Mouse (Mus musculus) urinary bladder, adult 2 months (tissue): ENCODE data around the gene Nmrk2. TPM values are rescaled to one million over a fixed set of nuclear protein-coding genes. Genes with fewer than 3 reads are reported as not detected.
"Not testable (repeated sequence)": the region's sequence is repeated elsewhere in the genome, so short reads cannot be mapped to it uniquely, and the experiment has no call there.

ENCODE experiments used
- DNase-seq: peaks from one replicate; pipeline ENCODE4 v3.0.0; 2022; ENCODE audit warnings: low spot score
- polyA plus RNA-seq: library from polyadenylated mRNA; depleted of rRNA; stranded (reverse); fragments of >200 nt; gene quantifications from 2 replicates; pipeline ENCODE4 v1.2.3, GENCODE M21; 2012

Nmrk2 gene
- polyA plus RNA-seq, 1 experiment, result not detected

DNA sequence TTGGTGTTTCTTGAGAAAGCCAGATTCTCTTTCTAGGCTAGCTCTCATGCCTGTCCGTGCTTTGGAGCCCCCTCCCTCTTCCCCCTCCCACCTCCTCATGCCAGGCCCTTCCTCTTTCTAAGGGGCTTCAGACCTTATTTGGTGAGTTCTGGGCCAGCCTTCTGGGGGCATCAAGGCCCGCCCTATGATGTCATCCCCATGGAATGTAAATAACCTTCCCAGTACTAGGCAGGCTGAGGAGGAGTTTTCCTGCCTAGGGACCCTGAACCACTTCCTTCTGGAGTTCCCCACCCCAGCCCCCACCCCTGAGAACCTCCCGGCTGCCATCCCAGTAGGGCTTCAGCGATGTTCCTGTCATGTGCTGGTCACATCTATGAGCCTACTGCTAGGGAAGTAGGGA is 17.1 kb downstream of the Nmrk2 start:
- no peak for DNase-seq

DNA sequence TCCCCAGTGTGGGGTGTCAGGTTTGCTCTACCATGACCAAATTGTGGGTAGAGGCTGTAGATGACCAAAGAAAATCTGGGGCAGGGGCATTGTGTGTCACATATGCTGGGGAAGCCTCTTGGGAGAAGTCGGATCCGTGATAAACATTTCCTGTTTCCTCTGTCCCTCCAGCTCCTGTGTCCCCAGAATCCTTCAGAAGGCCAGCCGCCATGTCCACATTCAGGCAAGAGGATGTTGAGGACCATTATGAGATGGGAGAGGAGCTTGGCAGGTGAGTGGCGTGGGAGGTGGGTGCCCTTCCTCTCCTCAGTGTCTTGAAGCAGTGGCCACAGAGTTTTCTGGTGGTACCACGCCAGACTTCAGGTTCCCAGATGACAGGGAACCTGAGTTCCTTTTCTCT is 18.0 kb downstream of the Nmrk2 start, which contains the start of gene 4930442H23Rik:
Gene 4930442H23Rik (minus strand): TSS at position 45 of the 400 bp plus-strand sequence.
- no peak for DNase-seq

DNA sequence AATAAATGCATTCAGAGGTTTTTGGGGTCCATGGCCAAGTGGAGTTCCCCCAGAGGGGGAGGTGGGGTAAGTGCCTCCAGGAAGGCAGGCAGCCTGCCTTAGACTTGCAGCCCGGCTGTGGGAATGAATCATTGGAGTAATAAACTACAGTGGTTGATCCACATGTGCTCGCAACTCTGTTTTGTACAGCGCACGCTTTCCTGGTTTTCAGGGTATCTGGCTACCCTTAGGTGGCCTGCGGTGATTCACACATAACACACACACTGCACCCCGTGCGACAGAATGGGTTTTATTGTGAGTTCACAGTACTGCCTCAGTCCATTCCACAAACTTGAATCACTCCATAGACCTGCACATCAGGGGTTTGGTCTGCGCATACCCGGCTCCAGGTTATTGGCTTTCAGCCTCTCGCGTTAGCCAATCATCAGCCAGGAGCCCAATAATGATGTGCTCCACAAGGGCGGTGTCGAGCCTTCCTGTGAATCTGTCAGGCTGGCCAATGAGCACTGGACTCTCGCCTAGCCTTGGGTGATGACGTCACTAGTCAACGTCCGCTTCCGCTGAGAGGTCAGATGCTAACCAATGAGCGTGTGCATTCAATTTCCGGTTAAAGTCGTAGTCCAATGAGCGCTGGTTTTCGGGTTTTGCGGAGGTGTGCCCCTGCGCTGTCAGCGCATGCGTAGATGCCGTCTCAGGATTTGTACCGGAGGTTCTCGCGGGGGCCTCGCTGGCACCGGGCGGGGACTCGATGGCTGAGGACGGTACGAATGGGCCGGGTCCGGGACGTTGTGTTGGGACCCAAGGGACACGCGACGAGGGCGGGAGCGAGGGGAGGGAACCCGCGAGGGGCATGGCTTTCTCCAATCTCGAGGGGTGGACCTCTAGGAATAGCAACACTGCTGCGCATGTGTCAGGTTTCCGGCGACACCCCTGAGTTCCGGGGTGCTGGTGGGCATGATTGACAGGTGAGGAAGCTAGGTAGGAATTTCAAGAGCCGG is 19.2 kb downstream of the Nmrk2 start, which contains the start of gene Dapk3:
Gene Dapk3 (plus strand): TSS at position 670 of the 998 bp plus-strand sequence.
- peak; percentile 94 for DNase-seq

DNA sequence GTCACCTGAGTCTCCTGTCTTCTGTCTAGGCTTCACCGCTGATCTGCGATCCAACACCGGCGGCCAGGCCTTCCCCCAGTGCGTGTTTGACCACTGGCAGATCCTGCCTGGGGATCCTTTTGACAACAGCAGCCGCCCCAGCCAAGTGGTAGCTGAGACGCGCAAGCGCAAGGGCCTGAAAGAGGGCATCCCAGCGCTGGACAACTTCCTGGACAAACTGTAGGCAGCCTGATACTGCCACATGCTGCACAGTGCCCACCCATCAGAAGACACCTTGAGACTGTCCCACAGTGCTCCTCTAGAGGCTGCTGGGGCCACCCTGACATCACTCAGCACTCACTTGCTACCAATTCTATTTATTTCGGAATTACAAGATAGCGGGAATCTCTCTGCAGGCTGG is 20.0 kb downstream of the Nmrk2 start:
- DNase-seq, result not testable (repeated sequence)

DNA sequence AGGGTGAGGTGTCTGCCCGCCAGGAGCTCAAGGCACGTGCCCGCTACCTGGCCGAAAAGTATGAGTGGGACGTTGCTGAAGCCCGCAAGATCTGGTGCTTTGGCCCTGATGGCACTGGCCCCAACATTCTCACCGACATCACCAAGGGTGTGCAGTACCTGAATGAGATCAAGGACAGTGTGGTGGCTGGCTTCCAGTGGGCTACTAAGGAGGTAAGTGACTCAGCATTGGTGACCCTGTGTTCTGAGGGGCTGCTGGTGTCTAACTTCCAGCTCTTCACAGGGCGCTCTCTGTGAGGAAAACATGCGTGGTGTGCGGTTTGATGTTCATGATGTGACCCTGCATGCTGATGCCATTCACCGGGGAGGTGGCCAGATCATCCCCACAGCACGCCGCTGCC is 20.9 kb downstream of the Nmrk2 start:
- DNase-seq, result no peak

DNA sequence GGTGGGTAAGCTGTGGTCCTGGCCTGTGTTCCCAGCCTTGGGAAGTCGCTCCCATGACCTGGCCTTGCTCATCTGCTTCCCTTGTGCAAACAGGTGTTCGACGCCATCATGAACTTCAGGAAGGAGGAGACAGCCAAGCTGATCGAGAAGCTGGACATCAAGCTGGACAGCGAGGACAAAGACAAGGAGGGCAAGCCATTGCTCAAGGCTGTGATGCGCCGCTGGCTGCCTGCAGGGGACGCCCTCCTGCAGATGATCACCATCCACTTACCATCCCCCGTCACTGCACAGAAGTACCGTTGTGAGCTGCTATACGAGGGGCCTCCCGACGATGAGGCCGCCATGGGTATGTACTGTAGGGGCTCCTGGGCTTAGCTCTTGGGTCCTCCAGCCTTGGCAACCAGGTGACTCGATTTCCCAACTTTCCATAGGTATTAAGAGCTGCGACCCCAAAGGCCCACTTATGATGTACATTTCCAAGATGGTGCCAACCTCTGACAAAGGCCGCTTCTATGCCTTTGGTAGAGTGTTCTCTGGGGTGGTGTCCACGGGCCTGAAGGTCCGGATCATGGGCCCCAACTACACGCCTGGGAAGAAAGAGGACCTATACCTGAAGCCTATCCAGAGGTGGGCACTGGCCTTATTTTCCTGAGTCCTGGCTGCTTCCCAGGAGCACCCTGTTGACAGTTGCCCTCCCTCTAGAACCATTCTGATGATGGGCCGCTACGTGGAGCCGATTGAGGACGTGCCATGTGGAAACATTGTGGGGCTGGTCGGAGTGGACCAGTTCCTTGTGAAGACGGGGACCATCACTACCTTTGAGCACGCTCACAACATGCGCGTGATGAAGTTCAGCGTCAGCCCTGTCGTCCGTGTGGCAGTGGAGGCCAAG is 22.2 kb downstream of the Nmrk2 start:
- no peak for DNase-seq

DNA sequence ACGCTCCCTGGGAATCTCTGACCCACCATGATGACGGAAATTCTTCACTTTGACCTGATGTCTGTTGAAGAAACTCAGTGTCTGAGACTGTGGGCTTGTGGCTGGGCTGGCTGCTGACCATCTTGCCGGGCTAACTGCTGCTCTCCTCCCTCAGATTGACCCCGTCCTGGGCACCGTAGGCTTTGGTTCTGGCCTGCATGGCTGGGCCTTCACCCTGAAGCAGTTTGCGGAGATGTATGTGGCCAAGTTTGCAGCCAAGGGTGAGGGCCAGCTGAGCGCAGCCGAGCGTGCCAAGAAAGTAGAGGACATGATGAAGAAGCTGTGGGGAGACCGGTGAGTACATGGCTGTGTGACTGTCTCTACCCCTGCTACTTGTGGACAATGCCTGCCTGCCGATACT is 22.9 kb downstream of the Nmrk2 start:
- no peak for DNase-seq

DNA sequence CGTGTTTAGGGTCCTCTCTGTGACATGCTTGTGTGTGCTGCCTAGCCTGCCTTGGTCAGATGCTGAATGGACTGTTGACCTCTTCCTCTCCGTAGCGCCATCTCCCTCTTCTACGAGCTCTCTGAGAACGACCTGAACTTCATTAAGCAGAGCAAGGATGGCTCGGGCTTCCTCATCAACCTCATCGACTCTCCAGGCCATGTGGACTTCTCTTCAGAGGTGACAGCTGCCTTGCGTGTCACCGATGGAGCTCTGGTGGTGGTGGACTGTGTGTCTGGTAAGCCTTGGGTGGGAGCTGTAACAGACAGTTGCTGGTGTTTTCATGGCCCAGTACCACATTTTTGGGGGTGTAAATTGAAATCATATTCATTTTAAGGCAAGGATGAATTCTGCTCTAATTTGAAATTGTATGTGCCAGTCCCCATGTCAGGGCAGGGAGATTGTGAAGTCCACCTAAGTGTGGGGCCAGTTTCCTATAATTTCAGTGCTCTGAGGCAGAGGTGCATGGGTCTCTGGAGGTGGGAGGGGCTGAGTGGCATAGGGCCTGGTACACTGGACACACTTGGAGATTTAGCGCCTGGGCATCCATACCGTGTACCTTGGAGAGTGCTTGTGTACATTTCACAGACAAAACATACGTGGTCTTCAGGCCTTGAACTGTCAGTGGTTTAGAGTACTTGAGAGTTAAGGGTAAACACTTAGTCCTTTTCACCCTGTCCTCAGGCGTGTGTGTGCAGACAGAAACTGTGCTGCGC is 23.7 kb downstream of the Nmrk2 start:
- no peak for DNase-seq

DNA sequence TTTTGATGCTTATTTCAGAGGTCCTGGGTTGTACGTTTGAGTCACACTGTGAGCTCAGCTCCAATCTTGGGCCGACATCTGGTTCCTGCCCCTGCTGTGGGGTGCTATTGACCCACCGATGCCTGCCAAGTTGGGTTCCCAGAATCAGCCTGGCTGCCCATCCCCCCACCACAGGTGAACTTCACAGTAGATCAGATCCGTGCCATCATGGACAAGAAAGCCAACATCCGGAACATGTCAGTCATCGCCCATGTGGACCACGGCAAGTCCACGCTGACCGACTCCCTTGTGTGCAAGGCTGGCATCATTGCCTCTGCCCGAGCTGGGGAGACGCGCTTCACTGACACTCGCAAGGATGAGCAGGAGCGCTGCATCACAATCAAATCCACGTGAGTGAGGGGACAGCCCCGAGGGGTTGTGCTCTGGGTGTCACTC is 24.3 kb downstream of the Nmrk2 start:
- DNase-seq, result no peak

DNA sequence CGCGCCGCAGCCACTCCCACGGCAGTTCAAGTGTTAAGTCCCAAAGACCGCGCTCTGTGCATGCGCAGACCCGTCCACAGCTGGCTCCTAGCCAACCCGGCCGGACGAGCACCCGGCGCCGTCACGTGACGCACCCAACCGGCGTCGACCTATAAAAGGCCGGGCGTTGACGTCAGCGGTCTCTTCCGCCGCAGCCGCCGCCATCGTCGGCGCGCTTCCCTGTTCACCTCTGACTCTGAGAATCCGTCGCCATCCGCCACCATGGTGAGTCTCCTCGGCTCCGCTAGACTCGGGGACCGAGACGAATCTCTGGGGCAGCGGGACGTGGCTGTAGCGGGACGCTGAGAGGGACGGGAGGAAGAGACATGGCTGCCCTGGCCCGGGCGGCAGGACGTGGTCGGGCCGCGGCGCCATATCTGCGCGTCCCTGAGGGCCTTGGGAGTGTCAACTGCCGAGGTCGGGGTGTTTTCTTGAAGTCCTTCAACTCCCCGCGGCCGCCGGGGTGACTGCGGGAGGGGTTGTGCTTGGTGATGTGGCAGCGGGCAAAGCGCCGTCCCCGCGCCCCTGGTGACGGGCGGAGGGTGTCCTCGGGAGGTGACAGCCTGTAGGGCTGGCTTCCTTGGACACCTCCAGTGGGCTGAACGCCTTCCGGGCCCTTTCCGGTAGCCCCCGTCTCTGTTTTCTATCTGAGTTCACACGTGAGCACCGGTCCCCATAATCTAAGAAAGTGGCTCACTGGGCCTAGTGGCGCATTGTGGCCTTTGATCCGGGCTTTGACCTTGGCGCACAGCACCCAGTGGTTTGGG is 25.2 kb downstream of the Nmrk2 start, which contains the start of gene Eef2:
Gene Eef2 (plus strand): TSS at position 166 of the 806 bp plus-strand sequence.
- DNase-seq, result peak; percentile 100

DNA sequence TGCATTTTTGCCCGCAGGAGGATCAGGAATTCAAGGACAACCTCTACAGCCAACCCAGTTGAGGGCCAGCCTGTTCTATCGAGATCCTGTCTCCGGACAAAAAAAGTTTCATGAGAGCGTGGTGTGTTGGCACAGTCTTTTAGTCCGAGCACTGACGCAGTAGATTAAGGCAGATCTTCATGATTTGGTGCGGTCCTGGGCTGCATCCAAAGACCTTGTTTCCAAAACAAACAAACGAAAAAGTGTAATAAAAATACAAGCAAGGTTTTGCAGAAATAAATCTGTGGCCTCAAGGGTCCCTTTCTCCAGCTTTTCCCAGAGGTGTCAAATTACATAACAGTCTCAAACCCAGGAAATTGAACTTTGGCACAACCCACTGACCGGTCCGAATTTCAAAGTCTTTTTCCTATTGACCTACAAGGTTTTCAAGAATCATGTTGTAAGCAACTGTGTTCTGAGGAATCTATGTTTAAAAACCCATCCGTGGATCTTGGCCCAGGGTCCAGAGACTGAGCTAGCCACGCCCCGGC is 25.9 kb downstream of the Nmrk2 start:
- no peak for DNase-seq

DNA sequence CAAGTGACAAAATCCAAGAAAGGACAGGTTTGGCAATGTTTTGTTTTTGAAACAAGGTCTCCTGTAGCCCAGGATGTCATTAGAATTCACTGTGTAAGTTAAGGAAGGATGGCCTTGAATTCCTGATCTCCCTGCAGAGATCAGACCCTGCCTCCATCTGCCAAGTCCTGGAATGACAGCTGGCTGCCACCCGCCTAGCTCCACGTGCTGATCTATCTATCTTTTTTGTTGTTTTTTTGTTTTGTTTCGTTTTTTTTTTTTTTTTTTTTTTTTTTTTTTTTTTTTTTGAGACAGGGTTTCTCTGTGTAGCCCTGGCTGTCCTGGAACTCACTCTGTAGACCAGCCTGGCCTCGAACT is 26.5 kb downstream of the Nmrk2 start:
- not testable (repeated sequence) for DNase-seq

DNA sequence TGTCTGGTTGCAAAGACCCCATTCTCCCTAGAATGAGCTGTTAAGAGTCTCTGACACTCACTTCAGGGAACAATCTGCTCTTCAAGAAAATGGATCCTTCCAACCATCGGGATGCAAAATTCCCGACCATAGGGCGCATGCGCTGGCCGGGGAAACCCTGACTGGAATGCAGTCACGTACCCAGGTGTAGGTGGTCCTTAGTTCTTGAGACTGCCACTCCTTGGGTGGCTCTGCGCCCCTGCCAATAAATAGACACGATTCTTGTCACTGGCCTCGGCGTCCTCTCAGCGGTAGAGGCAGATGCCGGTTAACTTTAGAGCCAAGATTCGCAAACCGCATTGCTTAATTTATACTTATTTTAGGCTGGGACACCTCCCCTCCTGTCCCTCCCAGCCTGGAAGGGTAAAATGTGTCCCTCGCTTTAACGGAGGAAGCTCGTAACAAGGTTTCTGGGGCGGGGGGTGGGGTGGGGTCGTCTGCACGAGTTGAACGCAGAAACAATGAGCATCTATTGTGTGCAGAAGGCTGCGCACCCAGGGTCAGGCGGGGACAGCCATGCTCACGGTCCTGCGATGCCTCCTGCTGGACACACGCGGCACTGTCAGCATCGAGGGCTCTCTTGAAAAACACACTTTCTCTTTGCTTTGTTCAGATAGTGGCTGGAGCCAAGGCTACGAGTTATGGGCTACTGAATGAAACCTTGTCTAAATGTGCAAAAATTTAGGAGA is 27.1 kb downstream of the Nmrk2 start:
- DNase-seq, result no peak

DNA sequence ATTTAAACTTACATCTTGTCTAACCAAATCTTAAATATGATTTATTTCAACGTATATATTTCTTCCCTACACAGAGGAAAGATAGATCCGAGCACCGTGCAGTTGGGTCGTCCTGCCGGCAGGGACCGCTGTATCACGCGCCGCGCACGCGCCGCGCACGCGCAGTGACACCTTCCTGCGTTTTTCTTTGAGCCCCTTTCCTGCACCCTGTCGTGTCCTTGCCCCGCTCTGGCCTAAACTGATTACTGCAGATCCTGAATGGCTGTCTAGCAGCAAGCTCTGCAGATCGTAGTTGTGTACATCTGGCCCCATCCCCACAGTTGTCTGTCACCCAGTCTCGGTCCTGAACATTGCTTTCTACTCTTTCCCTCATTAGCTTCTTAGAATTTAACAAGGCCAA is 28.7 kb downstream of the Nmrk2 start:
- DNase-seq, result no peak

DNA sequence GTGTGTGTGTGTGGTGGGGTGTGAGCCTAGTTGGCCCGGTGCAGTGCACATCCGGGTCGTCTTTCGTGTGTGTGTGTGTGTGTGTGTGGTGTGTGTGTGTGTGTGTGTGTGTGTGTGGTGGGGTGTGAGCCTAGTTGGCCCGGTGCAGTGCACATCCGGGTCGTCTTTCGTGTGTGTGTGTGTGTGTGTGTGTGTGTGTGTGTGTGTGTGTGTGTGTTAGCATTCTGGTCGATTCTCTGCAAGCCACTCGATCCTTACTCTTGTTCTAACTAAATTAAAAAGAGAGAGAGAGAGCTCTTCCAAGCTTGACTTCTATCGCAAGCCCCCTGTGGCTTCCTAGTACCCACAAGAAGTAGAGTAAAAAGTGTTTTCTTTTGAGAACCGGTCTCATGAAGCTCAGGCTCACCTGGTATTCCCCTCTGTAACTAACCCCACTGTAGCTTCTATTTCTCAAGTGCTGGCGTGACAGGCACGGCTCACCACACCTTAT is 32.4 kb downstream of the Nmrk2 start:
- DNase-seq, result not testable (repeated sequence)

DNA sequence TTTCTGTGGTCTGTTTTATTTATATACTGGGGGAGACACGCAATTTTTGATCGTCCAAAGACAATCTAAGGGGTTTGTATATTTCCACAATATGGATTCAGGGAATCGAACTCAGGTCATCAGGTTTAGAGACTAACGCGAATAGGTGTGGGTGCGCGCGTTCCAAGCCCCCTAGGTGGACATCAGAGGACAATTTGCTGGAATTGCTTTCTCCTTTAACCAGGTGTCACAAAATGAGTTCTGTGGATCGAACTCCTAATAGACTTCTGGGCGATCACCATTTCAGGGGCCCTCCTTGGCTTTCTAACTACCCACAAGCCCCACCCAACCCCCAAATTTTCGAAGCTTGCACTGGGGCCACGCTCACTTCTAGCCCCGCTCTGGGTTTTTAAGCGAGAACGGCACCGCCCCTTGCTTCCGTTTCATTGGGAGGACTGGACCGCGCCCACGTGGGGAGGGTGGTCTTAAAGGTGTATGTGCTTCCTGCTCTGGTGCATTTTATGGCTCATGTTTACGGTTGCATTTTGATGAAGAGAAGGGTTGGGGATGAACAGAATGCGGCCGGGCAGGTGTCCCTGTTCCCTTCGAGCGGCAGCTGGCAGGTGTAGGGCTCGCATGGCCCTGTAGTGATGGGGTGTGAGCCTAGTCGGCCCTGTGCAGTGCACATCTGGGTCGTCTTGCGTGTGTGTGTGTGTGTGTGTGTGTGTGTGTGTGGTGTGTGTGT is 33.2 kb downstream of the Nmrk2 start:
- peak; percentile 70 for DNase-seq

DNA sequence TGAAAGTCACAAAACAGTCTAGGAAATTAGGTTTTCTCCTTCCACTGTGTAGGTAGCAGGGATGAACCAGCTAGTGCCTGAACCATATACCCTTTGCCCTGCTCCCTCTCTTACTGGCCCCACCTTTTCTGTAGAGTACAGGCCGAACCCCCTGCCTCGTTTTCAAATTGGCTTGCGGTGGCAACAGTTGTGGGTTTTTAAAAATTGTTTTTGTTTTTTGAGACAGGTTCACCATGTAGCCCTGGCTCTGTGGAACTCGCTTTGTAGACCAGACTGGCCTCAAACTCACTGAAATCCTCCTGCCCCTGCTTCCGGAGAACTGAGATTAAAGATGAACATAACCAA is 33.8 kb downstream of the Nmrk2 start:
- DNase-seq, result no peak

DNA sequence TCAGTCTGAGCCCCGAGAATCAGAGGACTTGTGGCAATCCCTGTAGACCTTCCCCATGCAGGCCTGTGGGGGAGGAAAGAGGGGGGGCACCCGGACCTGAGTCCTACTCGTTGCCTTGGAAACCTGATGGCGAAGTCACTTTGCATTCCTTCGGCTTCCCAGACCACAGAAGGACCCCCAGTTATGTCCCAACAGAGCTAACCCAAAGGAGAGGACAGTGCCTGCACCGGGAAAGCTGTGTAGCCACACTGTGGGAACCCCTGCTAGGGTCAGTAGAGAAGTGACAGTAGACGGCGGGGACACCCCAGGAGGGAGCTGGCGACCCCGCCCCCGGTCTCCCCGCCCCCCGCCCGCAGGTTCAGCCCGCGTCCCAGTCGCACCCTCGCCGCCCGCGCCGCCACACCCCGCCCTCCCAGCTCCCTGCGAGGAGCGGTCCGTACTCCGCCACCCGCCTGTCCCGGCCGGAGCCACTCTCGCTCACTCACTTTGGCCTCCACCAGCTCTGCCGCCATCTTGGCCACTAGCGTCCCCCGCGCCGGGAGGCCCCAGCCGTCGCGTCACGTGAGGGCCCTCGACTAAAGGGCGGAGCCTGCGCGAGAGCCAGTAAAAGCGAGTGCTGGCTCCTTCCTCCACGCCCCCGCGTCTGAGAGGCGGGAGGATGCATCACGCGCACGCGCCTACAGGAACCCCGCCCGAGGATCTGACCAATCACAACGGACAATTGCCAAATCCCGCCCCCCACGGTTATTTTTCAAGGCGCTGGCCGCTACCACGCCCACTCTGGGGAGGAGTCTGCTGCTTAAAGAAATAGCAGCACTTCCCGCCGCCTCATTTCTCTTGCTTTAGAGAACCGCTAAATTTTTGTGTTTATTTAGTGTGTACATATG is 34.4 kb downstream of the Nmrk2 start, which contains the start of gene Pias4:
Gene Pias4 (minus strand): TSS at position 724 of the 887 bp plus-strand sequence.
- DNase-seq, result peak; percentile 95
